Mouse (Mus musculus): ENCODE data around the gene Skida1.

The Skida1 gene

GRCm38 (mm10) chr2:18038895-18039371 lies 9.9 kb downstream of the Skida1 start:
- DNase-seq (ENCODE audit: low read depth), result no peak

GRCm38 (mm10) chr2:18038141-18038752 lies 10.6 kb downstream of the Skida1 start:
- no peak for DNase-seq (ENCODE audit: low read depth)

- no peak for DNase-seq (ENCODE audit: low read depth)
These were observed 11.4 kb downstream of the Skida1 start, which contains the start of gene A930004D18Rik for GRCm38 (mm10) chr2:18037491-18037890. TSS of gene A930004D18Rik (minus strand) at chr2:18037737.

GRCm38 (mm10) chr2:18034371-18035250 lies 14.2 kb downstream of the Skida1 start:
- no peak for DNase-seq (ENCODE audit: low read depth)

GRCm38 (mm10) chr2:18033166-18034108 lies 15.4 kb downstream of the Skida1 start:
- DNase-seq (ENCODE audit: low read depth), result no peak

- DNase-seq (ENCODE audit: low read depth), result no peak
These were observed 16.3 kb downstream of the Skida1 start for GRCm38 (mm10) chr2:18032538-18032895.

GRCm38 (mm10) chr2:18031831-18032537 lies 16.9 kb downstream of the Skida1 start:
- no peak for DNase-seq (ENCODE audit: low read depth)

GRCm38 (mm10) chr2:18031271-18031821 lies 17.5 kb downstream of the Skida1 start:
- no peak for DNase-seq (ENCODE audit: low read depth)

- DNase-seq (ENCODE audit: low read depth), result no peak
These were observed 18.3 kb downstream of the Skida1 start for GRCm38 (mm10) chr2:18030581-18030980.

GRCm38 (mm10) chr2:18029656-18030055 lies 19.2 kb downstream of the Skida1 start:
- no peak for DNase-seq (ENCODE audit: low read depth)

- peak; percentile 45 for DNase-seq (ENCODE audit: low read depth)
These were observed 20.5 kb downstream of the Skida1 start for GRCm38 (mm10) chr2:18028140-18029021.

- peak; percentile 83 for DNase-seq (ENCODE audit: low read depth)
These were observed 21.3 kb downstream of the Skida1 start for GRCm38 (mm10) chr2:18027448-18028139.

GRCm38 (mm10) chr2:18026116-18026947 lies 22.5 kb downstream of the Skida1 start:
- DNase-seq (ENCODE audit: low read depth), result peak; percentile 62

GRCm38 (mm10) chr2:18025781-18026115 lies 23.1 kb downstream of the Skida1 start:
- DNase-seq (ENCODE audit: low read depth), result no peak

- DNase-seq (ENCODE audit: low read depth), result no peak
These were observed 23.7 kb downstream of the Skida1 start for GRCm38 (mm10) chr2:18025116-18025515.

GRCm38 (mm10) chr2:18022886-18023285 lies 26.0 kb downstream of the Skida1 start:
- no peak for DNase-seq (ENCODE audit: low read depth)

GRCm38 (mm10) chr2:18019122-18019521 lies 29.7 kb downstream of the Skida1 start:
- no peak for DNase-seq (ENCODE audit: low read depth)

GRCm38 (mm10) chr2:18017321-18017720 lies 31.5 kb downstream of the Skida1 start:
- DNase-seq (ENCODE audit: low read depth), result no peak

- DNase-seq (ENCODE audit: low read depth), result no peak
These were observed 32.2 kb downstream of the Skida1 start for GRCm38 (mm10) chr2:18016639-18017038.

Data from fibroblast of lung, adult 2 months (primary cell).